Mouse (Mus musculus) hindbrain, embryonic 14.5 days (tissue): ENCODE results near the gene Atp6v1b1. TPM values are rescaled to one million over a fixed set of nuclear protein-coding genes. Genes with fewer than 3 reads are reported as not detected.

Source experiments
- ATAC-seq: fragments of 200-750 bp; cut with Nextera tagmentation; 2 replicates; pipeline ENCODE4 v1.8.0; 2017; ENCODE audit warnings: moderate number of reproducible peaks, mild to moderate bottlenecking, moderate TSS enrichment, moderate library complexity; ENCODE audit not compliant: low FRiP score
- DNase-seq: peaks from one replicate; pipeline ENCODE4 v3.0.0-alpha.2; 2015; ENCODE audit warnings: low spot score
- H3K27ac ChIP-seq: fragments of 300-500 bp; sonication (generic); 2 replicates; pipeline ENCODE4 v1.5.1; 2014; ENCODE audit warnings: mild to moderate bottlenecking, moderate library complexity
- H3K27me3 ChIP-seq: fragments of 300-500 bp; sonication (generic); 2 replicates; pipeline ENCODE4 v1.6.1; 2014; ENCODE audit warnings: mild to moderate bottlenecking, low read length, mixed read lengths; ENCODE audit not compliant: control insufficient read depth, insufficient read depth
- H3K36me3 ChIP-seq: fragments of 300-500 bp; sonication (generic); replicated peaks from 2 replicates; pipeline ENCODE4 v1.6.1; 2014; ENCODE audit not compliant: control insufficient read depth, insufficient read depth
- H3K4me1 ChIP-seq: fragments of 300-500 bp; sonication (generic); replicated peaks from 2 replicates; pipeline ENCODE4 v1.6.1; 2014; ENCODE audit warnings: antibody characterized with exemption, low read length, mixed read lengths; ENCODE audit not compliant: control insufficient read depth, insufficient read depth
- H3K4me2 ChIP-seq: fragments of 300-500 bp; sonication (generic); replicated peaks from 2 replicates; pipeline ENCODE4 v1.6.1; 2014; ENCODE audit warnings: mild to moderate bottlenecking, moderate library complexity
- H3K4me3 ChIP-seq: fragments of 300-500 bp; sonication (generic); replicated peaks from 2 replicates; pipeline ENCODE4 v1.5.1; 2014; ENCODE audit warnings: mild to moderate bottlenecking, low read length
- H3K9ac ChIP-seq: fragments of 300-500 bp; sonication (generic); 2 replicates; pipeline ENCODE4 v1.6.1; 2014
- H3K9me3 ChIP-seq: fragments of 300-500 bp; sonication (generic); 2 replicates; pipeline ENCODE4 v1.6.1; 2016; ENCODE audit warnings: low read length; ENCODE audit not compliant: control insufficient read depth
- WGBS: fragments of 180-500 bp; shearing (Covaris S2); extraction: QIAGEN DNeasy Blood & Tissue Kit; methylation state at CpG from one replicate; pipeline ENCODE4 v1.1.7; 2014; 5-methylcytosine and 5-hydroxymethylcytosine counted together
- polyA plus RNA-seq: library from polyadenylated mRNA; unstranded; fragments of >200 nt; fragmentation: Nextera tagmentation; extraction: Ambion mirVana; gene quantifications from 2 replicates; pipeline ENCODE4 v1.2.1, GENCODE M21; 2014

Gene Atp6v1b1
- polyA plus RNA-seq, 1 experiment from 2014 or later, result not detected

- no peak for DNase-seq
- under 1% methylated on average over 10 of the region's 10 CpGs for WGBS
Measured at GRCm38 (mm10) chr6:83703722-83704078, 39.1 kb upstream of the Atp6v1b1 start.

GRCm38 (mm10) chr6:83704294-83704693, 38.5 kb upstream of the Atp6v1b1 start:
- no peak overlapping the region for H3K4me3 ChIP-seq
- H3K9me3 ChIP-seq, result no peaks in the 10 kb centered on the region
- ATAC-seq (no peak), DNase-seq (no peak)
- no peak overlapping the region for H3K9ac ChIP-seq
- peaks cover 93% of the 10 kb centered on the region for H3K27me3 ChIP-seq
- H3K4me2 ChIP-seq, result no peak overlapping the region
- H3K4me1 ChIP-seq, result no peaks in the 10 kb centered on the region
- no peaks in the 10 kb centered on the region for H3K36me3 ChIP-seq
- 18% methylated on average over 1 of the region's 1 CpGs for WGBS
- H3K27ac ChIP-seq, result no peak overlapping the region

More at GRCm38 (mm10) chr6:83703722-83704078, 39.1 kb upstream of the Atp6v1b1 start:
- no peaks in the 10 kb centered on the region for H3K36me3 ChIP-seq
- H3K4me1 ChIP-seq, result no peaks in the 10 kb centered on the region
- no peak overlapping the region for H3K4me3 ChIP-seq
- H3K9ac ChIP-seq, result no peak overlapping the region
- H3K27me3 ChIP-seq, result peaks cover 93% of the 10 kb centered on the region
- no peak overlapping the region for H3K27ac ChIP-seq
- no peak overlapping the region for H3K4me2 ChIP-seq
- no peaks in the 10 kb centered on the region for H3K9me3 ChIP-seq
- ATAC-seq, result no peak

- H3K9ac ChIP-seq, result no peak overlapping the region
- peaks cover 93% of the 10 kb centered on the region for H3K27me3 ChIP-seq
- no peaks in the 10 kb centered on the region for H3K36me3 ChIP-seq
- DNase-seq (no peak), ATAC-seq (no peak)
- 20% methylated on average over 5 of the region's 5 CpGs for WGBS
- H3K4me2 ChIP-seq, result no peak overlapping the region
- no peak overlapping the region for H3K27ac ChIP-seq
- no peaks in the 10 kb centered on the region for H3K9me3 ChIP-seq
- no peak overlapping the region for H3K4me3 ChIP-seq
- no peaks in the 10 kb centered on the region for H3K4me1 ChIP-seq
Measured at GRCm38 (mm10) chr6:83704701-83705100, 38.1 kb upstream of the Atp6v1b1 start.

- no peak overlapping the region for H3K27ac ChIP-seq
- no peak overlapping the region for H3K9ac ChIP-seq
- no peaks in the 10 kb centered on the region for H3K36me3 ChIP-seq
- H3K9me3 ChIP-seq, result no peaks in the 10 kb centered on the region
- peaks cover 100% of the 10 kb centered on the region for H3K27me3 ChIP-seq
- H3K4me2 ChIP-seq, result no peak overlapping the region
- no peak overlapping the region for H3K4me3 ChIP-seq
- DNase-seq (no peak), ATAC-seq (no peak)
- WGBS, result 6% methylated on average over 6 of the region's 6 CpGs
- H3K4me1 ChIP-seq, result peaks cover 8% of the 10 kb centered on the region; the same call in 1 of the 2 replicates
Measured at GRCm38 (mm10) chr6:83707738-83708510, 34.9 kb upstream of the Atp6v1b1 start.

GRCm38 (mm10) chr6:83710361-83711066, 32.3 kb upstream of the Atp6v1b1 start:
- Histone ChIP-seq H3K4me3 (peak overlapping the region; percentile 25; the same call in 1 of the 2 replicates), H3K27me3 (peaks cover 100% of the 10 kb centered on the region), H3K4me1 (peaks cover 8% of the 10 kb centered on the region; the same call in 1 of the 2 replicates), H3K9ac (no peak overlapping the region), H3K27ac (no peak overlapping the region), H3K4me2 (peak overlapping the region; percentile 47), H3K36me3 (no peaks in the 10 kb centered on the region), H3K9me3 (no peaks in the 10 kb centered on the region)
- 1% methylated on average over 32 of the region's 32 CpGs for WGBS
- DNase-seq (no peak), ATAC-seq (0 out of 2 replicates have a peak, but pooled peaks have one; percentile 24)

- Histone ChIP-seq H3K9ac (no peak within 1 kb of the TSS), H3K36me3 (no peaks in the 10 kb centered on the region), H3K4me1 (peaks cover 8% of the 10 kb centered on the region; the same call in 1 of the 2 replicates)
Measured at GRCm38 (mm10) chr6:83711067-83711675, 31.6 kb upstream of the Atp6v1b1 start, which contains the start of gene Vax2. TSS of gene Vax2 (plus strand) at chr6:83711264.

GRCm38 (mm10) chr6:83711725-83712475, 30.9 kb upstream of the Atp6v1b1 start:
- Histone ChIP-seq H3K4me2 (peak overlapping the region; percentile 47), H3K4me3 (peak overlapping the region; percentile 25), H3K27ac (no peak overlapping the region), H3K9me3 (no peaks in the 10 kb centered on the region), H3K9ac (no peak overlapping the region), H3K36me3 (no peaks in the 10 kb centered on the region), H3K4me1 (peaks cover 8% of the 10 kb centered on the region; the same call in 1 of the 2 replicates), H3K27me3 (peaks cover 99% of the 10 kb centered on the region)
- WGBS, result under 1% methylated on average over 45 of the region's 45 CpGs
- no peak; the same call in 1 of the 2 replicates for ATAC-seq
- no peak for DNase-seq

More at GRCm38 (mm10) chr6:83711067-83711675, 31.6 kb upstream of the Atp6v1b1 start, which contains the start of gene Vax2:
- peaks cover 100% of the 10 kb centered on the region for H3K27me3 ChIP-seq
- H3K4me3 ChIP-seq, result peak within 1 kb of the TSS; percentile 25
- H3K4me2 ChIP-seq, result peak within 1 kb of the TSS; percentile 47
- ATAC-seq (peak; percentile 47; the same call in 1 of the 2 replicates), DNase-seq (no peak)
- no peaks in the 10 kb centered on the region for H3K9me3 ChIP-seq
- WGBS, result under 1% methylated on average over 45 of the region's 46 CpGs
- no peak within 1 kb of the TSS for H3K27ac ChIP-seq

- ATAC-seq, result no peak
- Histone ChIP-seq H3K36me3 (no peaks in the 10 kb centered on the region), H3K4me1 (peaks cover 8% of the 10 kb centered on the region; the same call in 1 of the 2 replicates), H3K9me3 (no peaks in the 10 kb centered on the region), H3K27ac (no peak overlapping the region), H3K4me2 (no peak overlapping the region), H3K27me3 (peaks cover 99% of the 10 kb centered on the region), H3K4me3 (no peak overlapping the region), H3K9ac (no peak overlapping the region)
- WGBS, result 3% methylated on average over 12 of the region's 12 CpGs
- DNase-seq, result no peak
Measured at GRCm38 (mm10) chr6:83713271-83714136, 29.3 kb upstream of the Atp6v1b1 start.
